Mouse (Mus musculus): ENCODE results near the gene Cntnap5a.

DNA sequence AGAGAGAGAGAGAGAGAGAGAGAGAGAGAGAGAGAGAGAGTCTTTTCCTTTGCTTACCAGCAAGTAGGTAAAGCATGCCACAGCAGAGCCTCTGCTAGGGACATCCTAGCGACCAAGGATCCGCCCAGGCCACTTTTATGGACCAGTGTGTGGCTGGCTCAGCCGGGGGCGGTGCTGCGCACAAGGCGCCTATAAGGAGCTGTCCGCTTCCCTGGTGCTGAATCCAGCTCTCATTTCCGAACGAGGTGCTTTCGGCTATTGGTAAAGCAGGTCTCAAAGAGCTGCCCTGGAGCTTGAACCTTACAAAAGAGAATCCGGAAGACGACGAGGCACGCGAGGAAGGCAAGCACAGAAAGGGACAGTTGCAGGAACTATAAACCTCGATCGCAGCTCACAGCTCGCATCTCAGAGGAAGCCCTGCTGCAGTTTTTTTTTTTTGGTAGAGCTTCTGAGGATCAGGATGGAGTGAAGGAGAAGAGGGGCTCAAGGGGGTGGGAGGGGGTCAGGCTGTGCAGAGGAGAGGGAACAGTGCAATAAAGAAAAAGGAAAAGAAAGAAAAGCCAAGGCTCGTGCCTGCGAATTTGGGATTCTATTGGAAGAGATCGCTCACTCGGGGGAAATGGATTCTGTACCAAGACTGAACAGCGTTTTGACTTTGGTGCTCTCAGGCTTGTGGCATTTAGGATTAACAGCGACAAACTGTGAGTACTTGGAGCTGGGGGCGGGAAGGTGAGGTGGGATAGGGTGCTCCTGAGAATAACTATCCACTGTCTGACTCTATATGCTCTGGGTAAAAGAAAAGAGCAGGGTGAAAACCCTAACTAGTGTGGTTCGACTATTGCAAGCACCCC lies at the start of gene Cntnap5a:
- no peak for TF ChIP-seq CTCF (IDR thresholded peaks at IDR 0.05; ENCODE audit: low read depth)
- no peak for TF ChIP-seq EP300 (IDR thresholded peaks at IDR 0.05; ENCODE audit: low read depth)
